Mouse (Mus musculus) liver, postnatal 0 days (tissue): ENCODE results near the gene 2010315B03Rik.

Experiments
- CTCF ChIP-seq: sonication (generic); IDR thresholded peaks from 2 replicates; pipeline ENCODE4 v1.5.1; 2016; ENCODE audit warnings: antibody characterized with exemption, low read depth
- EP300 ChIP-seq: IDR thresholded peaks from 2 replicates; pipeline ENCODE4 v1.6.1; 2016; ENCODE audit warnings: antibody characterized with exemption, low read depth, mild to moderate bottlenecking

DNA sequence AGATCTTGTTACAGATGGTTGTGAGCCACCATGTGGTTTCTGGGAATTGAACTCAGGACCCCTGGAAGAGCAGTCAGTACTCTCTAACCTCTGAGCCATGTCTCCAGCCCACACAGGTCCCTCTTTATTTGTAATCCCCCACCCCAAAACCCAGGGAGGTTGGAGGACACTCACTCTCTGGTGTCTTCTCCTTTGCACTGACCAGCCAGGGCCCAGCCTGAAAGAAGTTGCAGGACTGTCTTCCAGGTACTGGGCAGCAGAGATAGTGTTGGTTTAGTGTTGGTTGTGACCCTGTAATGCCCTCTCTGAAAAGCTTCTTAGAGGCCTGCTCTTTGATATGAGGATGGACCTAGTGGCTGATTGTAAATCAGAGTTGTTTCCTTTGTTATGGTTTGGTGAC is 994 bp downstream of the 2010315B03Rik start:
- TF ChIP-seq CTCF (no peak), EP300 (no peak)
